Mouse (Mus musculus) urinary bladder, postnatal 4 days (tissue): ENCODE measurements at regions not wholly inside any gene's neighbourhood (a gene's known extent, or its start where the extent isn't known, plus 50 kb on each side); places are given as distances from the start of the nearest gene placed in this dataset.

ENCODE experiments used
- DNase-seq, 2 experiments: peaks; one replicate each; pipeline ENCODE4 v3.0.0; 2021 to 2022; ENCODE audit warnings: low spot score in 2 of 2

DNA sequence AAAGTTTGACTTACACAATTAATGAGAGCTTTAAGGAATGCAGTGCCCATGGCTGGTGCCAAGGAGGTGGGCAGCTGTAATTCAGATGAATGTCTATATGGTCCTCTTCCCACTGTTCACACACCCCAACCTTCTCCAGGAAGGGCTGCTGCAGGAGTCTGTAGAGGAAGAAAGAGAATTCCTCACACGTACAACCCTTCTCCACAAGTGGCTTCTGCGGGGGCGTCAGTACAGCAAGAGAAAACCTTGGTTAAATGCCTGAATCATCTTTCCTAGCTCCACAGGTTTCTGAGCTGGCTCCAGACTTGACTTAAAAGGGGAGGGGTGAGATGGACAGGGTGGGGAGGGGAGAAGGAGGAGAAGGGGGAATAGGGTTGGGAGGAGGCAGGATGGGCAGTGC lies 306.3 kb downstream of the Tbc1d1 start:
- DNase-seq: no peak

DNA sequence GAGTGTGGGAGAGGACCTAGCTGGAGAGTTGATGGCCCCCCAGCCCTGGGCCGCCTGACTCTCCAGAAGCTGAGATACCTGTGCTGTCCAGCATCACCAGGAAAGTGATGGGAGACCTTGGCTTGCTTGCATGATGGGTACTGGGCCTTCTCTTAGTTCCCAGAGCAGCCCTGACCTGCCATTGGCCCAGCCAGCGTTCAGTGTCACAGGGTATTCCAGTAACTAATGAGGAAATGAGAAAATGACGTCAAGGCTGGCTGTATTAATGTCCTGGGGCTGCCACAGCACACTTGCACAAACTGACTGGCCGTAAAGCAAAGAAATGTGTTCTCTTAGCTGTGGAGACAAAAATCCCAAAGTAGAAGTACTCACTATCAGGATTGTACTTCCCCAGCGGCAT lies 307.5 kb downstream of the Tbc1d1 start:
- DNase-seq: no peak

DNA sequence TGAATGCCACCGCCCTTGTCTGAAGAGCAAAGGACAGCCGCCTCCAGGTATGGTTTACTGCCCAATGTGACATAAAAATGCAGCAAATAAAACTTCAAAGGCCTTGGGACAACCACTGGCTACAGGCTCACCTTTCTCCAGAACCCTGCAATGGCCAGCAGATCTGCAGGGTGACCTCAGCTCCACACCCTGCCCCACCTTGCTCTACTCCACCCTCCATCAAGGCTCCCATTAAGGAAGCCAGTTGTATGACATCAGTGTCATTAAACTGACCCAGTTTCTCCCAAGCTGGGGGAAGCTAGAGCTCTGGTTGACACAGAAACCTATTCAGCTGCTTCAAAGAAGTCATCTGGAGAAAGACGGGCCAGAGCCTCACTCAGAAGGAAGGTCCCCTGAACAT lies 310.2 kb downstream of the Tbc1d1 start:
- DNase-seq: no peak

DNA sequence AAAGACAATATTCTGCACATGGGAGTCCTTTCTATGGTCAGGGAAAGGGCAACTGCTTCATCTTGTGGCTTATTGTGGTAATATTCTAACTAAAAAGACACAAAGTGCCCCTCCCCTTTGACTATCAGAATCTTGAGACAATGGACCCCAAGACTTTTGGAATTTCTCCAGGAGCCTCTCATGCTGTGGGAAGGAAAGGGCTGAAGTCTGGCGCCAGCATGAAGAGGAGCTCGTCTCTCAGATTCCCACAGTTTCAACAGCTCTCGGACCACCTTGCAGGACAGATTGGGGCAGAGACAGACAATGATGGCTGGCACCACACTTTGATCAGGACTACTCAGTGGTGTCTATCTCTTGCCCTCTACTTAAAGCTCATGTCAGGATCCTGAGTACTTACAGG lies 311.8 kb downstream of the Tbc1d1 start:
- DNase-seq: no peak

DNA sequence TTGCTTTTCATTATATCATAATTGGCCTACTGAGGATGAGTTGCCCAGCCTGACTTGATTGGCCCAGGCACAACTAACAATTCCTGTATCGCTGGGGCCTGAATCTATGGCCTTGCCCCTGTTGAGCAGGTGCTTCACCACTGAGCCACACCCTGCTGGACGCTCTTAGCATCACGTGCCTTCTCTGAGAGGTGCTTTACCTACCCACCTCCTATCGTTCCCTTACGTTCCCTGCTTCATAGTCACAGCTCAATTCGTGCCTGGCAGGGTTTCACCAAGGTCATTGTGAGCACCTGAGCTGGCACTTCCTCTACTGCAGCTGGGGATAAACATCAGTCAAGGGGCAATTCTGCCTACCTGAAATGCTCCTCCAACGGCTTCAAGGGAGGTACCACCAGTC lies 312.2 kb downstream of the Tbc1d1 start:
- DNase-seq: no peak

DNA sequence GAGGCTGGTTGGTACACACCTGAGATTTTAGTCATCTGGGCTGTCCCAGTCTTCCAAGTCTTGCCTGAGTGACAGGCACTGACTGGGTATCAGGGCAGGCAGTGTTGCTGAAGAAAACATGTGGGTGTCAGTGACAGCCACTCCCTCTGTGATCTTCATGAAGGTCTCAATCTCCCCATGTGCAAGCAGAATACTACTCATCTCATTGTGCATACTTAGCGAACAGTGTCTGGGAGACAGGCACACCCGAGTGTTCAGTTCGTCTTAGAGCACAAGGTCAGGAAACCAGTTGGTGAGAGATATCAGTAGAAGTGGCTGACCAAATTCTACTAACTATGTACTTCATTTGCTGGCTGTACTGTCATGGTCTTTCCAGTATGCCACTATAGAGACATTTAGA lies 315.9 kb downstream of the Tbc1d1 start:
- no peak for DNase-seq

DNA sequence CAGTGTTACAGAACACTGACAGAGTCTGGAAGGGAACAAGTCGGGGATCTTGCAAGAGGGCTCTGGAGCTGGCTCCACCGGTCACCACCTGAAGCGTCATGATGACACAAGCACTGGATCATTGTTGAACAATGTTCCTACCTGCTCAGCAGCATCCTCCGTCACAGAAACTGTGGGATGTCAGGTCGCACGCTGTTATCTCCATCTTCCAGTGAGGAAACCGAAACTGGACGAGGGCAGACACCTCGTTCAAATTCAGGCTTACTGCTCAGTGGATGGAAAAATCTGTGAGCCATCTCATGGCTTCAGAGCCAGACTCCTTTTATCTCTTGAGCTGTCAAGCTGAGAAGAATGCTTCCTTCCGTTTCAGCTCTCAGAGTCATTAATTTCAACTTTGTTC lies 316.3 kb downstream of the Tbc1d1 start:
- no peak for DNase-seq

DNA sequence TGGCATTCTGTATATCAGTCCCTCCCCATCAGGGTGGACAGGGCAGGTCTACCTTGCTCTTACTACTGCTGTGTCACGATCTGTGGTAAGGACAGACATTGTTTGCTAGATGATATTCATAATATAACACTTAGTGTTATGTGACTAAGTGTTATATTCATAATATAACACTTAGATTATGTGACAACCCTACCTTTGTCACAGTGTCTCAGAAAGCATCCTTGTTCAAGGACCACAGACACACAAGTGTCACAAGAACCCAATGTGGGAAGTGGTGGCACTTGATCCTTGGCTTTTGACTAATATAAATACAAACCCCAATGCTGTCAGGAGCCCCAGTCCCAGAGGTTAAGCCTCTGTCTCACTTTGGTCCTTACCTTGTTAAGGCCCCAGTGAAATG lies 318.8 kb downstream of the Tbc1d1 start:
- DNase-seq: no peak

DNA sequence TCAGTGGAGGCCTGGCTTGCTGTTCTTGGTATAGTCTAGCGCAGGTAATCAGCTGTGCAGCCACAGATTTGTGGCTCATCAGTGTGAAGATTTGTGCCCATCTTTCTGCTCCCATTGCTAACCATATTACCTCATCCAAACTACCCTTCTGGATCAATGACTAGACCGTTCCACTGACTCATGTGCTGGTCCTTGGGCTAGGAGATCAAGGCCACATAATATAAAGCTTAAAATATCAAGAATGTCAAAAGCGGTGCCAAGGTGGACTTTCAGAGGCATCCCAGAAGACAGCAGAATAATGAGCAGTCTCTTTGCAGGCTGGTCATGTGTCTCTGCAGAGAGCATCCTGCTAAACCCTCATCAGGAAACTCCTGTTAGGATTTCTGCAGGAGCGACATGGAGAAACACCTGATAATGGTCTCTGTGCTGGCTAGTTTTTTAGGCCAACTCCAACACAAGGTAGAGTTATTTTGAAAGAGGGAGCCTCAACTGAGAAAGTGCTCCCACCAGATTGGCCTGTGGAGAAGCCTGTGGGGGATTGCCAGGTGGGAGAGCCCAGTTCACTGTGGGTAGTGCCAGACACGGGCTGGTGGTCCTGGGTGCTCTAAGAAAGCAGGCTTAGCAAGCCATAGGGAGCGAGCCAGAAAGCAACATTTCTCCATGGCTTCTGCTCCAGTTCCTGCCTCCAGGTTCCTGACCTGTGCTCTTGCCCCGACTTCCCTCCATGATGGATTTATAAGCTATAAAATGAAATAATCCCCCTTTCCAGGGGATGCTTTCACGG lies 319.8 kb downstream of the Tbc1d1 start:
- DNase-seq: no peak

DNA sequence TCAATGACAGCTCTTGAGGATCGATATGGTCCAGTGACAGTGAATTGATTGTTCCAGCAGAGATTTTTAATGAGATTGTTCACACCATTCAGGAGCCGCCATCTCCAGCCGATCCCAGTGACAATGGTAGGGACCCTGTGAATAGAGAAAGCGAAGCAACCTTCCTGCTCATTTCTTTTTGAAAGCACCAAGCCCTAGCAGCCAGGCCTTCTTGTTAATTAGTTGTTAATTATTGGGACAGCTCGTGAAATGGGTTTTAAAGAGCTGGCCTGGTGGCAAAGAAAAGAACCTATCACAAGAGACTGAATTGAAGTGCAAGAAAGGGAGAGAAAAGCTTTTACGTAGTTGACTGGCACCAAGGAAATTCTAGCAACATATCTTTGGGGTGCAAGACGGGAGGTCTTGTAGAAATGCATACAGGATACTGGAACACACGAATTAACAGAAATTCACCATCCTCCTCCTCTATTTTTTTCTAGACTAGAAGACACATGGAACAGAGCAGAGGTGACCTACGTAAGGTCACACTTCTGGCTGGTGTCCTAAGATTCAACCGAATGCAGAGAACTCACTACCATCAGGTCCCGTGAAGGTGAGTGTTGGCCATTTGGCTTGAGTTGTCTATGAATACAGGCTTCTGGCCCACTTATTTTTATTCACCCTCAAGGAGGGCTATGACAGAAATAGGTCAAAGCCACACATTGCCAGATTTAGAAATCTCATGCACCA lies 320.7 kb downstream of the Tbc1d1 start:
- DNase-seq: no peak

DNA sequence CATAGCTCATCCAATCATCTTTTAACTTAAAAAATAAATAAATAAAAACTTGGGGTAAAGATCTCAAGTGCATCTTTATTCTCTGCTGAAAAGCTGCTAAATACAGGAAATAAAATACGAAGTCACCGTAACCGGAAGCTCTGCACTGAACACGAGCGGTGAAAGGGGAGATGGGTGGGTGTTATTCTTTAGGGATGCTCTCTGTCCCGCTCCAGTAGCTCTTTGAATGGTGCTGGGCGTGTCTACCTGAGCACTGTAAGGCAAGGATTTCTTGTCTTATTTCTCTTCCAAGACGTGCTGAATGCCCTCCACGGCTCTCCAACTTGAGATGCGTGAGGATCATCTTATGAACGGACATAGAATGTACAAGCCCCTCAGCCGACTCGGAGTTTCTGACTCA lies 322.0 kb downstream of the Tbc1d1 start:
- no peak for DNase-seq

DNA sequence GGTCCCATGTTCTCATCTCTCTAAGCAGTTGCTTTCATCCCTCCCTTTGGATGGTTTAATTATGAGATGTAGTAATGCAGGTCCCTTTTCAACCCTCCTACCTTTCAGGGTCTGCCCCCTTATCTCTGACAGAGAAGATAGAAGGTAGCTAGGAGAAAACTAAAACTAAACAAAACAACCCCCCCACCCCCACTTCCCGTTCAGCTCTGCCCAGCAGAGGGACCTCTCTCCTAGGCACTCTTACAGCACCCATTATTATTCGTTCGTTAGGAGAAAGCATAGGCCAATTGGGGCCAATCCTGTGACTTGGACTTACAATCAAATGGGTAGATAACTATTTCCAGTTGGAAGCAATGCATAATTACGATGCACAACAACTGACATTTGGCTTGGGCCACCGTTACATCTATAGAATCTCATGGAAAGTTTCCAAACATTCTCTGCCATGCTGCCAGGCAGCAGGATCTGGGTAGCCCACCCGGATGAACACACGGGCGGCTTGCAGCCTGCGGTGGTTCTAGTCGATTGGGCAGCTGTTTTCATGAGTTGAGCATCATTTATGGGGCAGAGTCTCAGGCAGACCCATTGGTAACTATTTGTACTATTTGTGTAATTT lies 322.6 kb downstream of the Tbc1d1 start:
- DNase-seq: no peak

DNA sequence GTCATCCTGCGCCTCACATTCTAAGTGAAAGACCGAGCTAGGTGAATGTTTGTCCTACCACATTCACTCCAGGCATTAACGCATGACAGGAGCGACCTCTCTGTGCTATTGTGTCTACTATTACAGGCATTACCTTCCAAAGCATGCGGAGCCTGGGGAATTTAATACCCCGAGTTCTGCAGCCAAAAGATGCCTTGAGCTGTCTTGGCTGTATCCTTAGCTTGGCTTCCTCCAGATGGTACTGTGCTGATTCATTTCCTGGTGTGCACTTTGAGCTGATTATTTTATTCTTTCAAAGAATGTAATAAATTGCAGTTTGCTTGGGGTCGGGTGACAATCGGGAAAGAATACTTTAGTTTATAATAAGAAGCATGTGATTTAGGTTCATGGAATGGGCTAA lies 323.2 kb downstream of the Tbc1d1 start:
- no peak for DNase-seq

DNA sequence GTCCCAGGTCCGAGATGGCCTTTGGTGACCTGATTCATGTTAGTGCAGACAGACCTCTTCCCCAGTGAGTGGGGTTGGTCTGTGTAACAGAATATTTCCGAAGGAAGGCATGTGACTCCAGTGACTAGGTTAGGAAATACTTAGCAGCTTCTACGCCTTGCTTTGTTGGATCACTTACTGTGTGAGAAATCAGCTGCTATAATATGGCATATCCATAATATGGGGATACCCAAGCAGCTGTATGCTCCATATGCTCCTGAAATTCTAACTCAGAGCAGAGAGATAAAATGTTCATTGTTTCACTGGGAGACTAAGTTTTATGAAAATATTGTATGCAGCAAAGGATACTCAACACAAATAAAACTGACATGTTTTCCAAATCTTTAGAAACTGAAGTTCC lies 318.1 kb upstream of the Klf3 start:
- no peak for DNase-seq

DNA sequence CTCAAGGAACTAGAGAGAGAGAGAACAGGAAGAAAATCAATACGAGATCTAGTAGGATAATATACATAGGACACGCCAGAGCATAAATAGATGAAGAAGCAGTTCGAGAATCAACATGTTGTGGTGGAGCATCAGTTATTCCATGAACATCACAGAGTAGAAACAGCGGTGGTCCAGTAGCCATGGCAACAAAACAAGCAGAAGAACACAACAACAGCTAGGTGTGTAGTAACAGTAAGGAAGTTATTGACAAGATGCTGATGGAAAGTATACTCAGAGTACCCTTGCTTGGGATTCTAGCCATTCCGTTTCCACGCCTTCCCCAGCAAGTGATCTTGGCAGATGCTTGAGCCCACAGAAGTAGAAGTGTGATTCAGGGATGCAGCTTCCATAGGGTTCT lies 317.3 kb upstream of the Klf3 start:
- no peak for DNase-seq

DNA sequence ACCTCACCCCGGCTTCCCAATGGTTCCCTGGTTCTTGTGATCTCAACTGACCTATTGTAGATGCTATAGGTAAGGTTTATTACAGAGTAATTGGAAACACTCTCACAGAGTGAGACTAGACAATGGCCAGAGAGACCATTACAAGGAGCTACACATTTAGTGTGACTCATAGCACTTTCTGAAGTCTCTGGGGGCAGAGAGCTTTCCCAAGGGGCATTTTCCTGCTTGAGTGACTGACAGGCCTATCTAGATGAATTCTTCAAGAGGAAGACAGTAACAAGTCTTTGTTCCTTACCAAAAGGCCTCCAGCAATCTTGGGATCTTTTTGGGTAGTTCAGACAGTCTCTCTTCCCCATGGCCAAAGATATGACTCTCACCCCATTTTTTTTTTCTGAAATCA lies 316.4 kb upstream of the Klf3 start:
- DNase-seq: no peak

DNA sequence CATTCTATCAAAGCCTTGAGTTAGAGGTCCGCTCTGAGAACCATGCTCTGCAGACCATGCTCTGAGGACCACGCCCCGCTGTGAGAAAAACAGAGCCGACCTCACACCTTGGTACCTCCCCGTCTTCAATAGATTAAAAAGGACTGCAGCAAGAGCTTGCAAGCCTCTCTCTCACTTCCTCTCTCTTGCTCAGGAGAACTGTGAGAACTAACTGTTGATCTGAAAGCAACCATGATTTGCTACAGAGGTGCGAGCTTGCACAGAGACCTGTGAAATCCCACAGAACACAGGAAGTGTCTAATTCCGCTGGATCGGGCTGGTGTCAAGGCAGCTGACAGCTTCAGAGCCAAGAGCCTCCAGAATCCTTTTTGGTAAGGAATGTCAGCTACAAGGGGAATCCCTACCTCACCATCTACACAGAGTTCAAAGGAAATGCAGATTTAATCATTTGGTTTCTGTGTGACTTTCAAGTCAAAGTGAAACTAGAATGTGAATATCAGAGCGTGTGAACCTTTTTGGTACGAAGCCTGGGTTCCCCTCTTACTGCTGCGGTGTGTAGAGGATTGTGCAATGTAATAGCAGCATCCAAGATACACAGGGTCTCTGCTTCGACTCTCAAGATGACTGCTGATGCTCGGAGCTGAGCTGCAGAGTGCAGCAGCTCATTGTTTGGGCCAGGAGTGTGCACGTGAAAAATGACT lies 315.3 kb upstream of the Klf3 start:
- DNase-seq: no peak

DNA sequence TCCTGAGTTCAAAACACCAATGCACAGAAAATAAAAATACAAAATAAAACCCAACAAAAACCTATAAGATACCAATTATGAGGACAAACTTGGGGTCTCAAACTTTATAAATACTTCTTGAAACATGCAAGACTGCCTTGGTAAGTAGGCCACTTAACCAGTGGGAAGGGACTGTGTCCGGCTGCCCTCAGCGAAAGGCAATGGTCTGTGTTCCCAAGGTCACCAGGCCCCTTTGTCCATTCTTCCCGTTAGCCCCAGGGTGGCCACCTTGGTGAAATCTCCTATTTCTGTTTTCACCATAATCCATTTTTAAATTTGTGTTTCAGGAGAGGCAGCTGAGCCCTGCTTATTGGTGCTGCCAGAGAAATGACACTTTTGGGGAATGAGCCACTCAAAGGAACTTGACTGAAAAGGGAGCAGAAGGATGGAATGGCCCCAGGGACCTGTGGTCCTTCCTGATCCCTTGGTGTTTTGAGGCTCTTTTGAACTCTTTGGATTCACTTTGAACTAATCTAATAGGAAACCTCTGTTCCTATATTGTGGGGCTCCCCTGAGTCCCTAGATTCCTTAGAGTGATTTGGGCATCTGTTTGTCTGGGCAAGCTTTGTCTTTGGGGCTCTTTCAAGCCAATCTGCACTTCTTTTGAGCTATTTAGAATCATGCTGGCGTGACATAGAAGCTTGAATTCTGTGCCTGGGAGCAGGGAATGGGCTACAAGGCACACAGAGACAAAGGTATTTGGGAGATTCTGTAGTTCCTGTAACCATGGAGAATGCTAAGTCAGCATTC lies 313.3 kb upstream of the Klf3 start:
- no peak for DNase-seq

DNA sequence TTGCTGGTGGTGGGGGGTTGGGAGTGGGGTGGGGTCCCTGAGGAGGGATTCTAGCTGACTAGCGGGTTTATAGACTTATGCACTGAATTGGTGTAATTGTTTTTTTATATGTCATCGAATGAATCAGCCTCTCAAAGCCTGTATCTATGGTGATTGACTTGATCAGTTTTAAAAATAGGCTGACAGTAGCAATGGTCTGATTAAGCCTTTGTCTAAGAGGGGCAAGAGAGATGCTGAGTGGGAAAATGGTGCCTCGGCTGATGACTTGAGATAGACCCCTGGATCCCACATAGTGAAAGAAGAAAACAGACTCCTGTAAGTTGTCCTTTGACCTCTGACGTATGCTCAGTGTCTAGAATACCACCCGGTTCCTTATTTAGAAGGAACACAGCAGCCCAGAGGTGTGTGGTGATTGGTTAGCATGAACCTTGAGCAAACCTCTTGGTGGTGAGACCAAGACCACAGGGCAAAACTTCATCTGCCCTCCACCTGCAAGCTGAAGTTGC lies 312.7 kb upstream of the Klf3 start:
- no peak for DNase-seq

DNA sequence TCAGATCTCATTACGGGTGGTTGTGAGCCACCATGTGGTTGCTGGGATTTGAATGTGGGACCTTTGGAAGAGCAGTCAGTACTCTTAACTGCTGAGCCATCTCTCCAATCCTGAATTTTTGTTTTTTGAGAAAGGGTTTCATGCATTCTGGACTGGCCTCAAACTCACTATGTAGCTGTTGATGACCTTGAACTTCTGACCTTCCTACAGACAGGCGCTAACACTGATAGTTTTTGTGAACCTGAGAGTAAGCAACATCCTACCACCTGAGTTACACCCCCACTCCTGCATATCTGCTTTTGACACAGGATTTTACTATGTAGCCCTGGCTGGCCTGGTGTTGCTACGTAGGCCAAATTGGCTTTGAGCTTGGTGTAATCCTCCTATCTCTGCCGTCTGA lies 308.8 kb upstream of the Klf3 start:
- DNase-seq: no peak

DNA sequence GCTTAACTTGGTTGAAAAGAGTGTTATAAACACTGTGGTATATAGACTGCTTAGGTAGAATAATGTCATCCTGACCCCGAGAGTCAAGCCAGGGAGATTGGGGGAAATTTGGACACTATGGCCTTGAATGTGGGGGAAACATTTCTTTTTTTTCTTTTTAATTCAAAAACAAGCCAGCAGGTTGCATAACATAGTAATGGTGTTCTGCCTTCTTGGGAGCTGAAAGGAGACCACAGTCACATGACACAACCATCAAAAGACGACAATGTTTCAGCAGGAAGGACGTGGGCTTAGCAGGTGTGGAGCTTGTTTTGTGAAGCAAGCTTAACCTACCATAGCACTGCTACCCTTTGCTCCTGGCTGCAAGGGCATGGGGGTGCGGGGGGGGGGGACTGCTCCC lies 306.3 kb upstream of the Klf3 start:
- no peak for DNase-seq

DNA sequence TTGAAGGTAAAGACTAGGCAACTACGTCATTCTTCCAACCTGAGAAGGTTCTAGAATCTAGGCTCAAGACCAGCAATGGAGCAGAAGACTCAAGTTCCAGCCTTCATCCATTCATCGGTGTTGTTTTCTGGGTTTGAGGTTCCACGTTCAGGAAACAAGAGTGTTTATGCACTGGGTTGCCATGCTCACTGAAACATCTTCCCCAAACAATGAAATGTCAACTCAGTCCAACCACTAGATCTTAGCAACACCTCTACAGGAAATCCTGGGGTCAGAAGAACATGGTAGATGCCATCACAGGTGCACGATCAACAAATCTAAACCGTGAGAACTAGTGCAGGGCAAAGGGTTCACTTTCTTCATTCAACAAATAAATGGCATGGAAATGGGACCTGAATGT lies 304.8 kb upstream of the Klf3 start:
- no peak for DNase-seq
